Mouse (Mus musculus) embryonic facial prominence, embryonic 11.5 days (tissue): Measurements from ENCODE around the gene Arl9. TPM values are rescaled to one million over a fixed set of nuclear protein-coding genes. Genes with fewer than 3 reads are reported as not detected.
"Not testable (repeated sequence)": the region's sequence is repeated elsewhere in the genome, so short reads cannot be mapped to it uniquely, and the experiment has no call there.

Experiments
- ATAC-seq: fragments of 200-750 bp; cut with Nextera tagmentation; replicated peaks from 2 replicates; pipeline ENCODE4 v1.8.0; 2017; ENCODE audit warnings: low read depth; ENCODE audit not compliant: insufficient number of reproducible peaks, low FRiP score, low TSS enrichment
- DNase-seq: peaks from one replicate; pipeline ENCODE4 v3.0.0-alpha.2; 2015; ENCODE audit warnings: low spot score
- H3K27ac ChIP-seq: fragments of 300-500 bp; sonication (generic); replicated peaks from 2 replicates; pipeline ENCODE4 v1.5.1; 2014; ENCODE audit warnings: mild to moderate bottlenecking, low read depth, low read length, control low read depth
- H3K27me3 ChIP-seq: fragments of 300-500 bp; sonication (generic); 2 replicates; pipeline ENCODE4 v1.6.1; 2014; ENCODE audit warnings: mild to moderate bottlenecking, low read length, moderate library complexity, mixed read lengths; ENCODE audit not compliant: control insufficient read depth, insufficient read depth
- H3K36me3 ChIP-seq: fragments of 300-500 bp; sonication (generic); replicated peaks from 2 replicates; pipeline ENCODE4 v1.6.1; 2014; ENCODE audit warnings: low read depth, mild to moderate bottlenecking, low read length, moderate library complexity, mixed read lengths; ENCODE audit not compliant: control insufficient read depth, insufficient read depth
- H3K4me1 ChIP-seq: fragments of 300-500 bp; sonication (generic); 2 replicates; pipeline ENCODE4 v1.6.1; 2014; ENCODE audit warnings: low read length, mixed read lengths; ENCODE audit not compliant: control insufficient read depth, insufficient read depth
- H3K4me2 ChIP-seq: fragments of 300-500 bp; sonication (generic); 2 replicates; pipeline ENCODE4 v1.6.1; 2014; ENCODE audit warnings: low read depth, mild to moderate bottlenecking, control low read depth, low read length, moderate library complexity
- H3K4me3 ChIP-seq: fragments of 300-500 bp; sonication (generic); 2 replicates; pipeline ENCODE4 v1.5.1; 2014; ENCODE audit warnings: low read depth, low read length, control low read depth
- H3K9ac ChIP-seq: fragments of 300-500 bp; sonication (generic); replicated peaks from 2 replicates; pipeline ENCODE4 v1.6.1; 2014; ENCODE audit warnings: mild to moderate bottlenecking, control low read depth, low read length
- H3K9me3 ChIP-seq: fragments of 300-500 bp; sonication (generic); replicated peaks from 2 replicates; pipeline ENCODE4 v1.6.1; 2016; ENCODE audit warnings: mild to moderate bottlenecking, low read length, inconsistent platforms, mixed read lengths; ENCODE audit not compliant: control insufficient read depth
- WGBS: fragments of 180-500 bp; shearing (Covaris S2); extraction: QIAGEN DNeasy Blood & Tissue Kit; methylation state at CpG from one replicate; pipeline ENCODE4 v1.1.7; 2014; 5-methylcytosine and 5-hydroxymethylcytosine counted together
- polyA plus RNA-seq: library from polyadenylated mRNA; unstranded; fragments of >200 nt; fragmentation: Nextera tagmentation; extraction: Ambion mirVana; gene quantifications from 2 replicates; pipeline ENCODE4 v1.2.1, GENCODE M21; 2014

Gene Arl9
- polyA plus RNA-seq, 1 experiment from 2014 or later = not detected

DNA sequence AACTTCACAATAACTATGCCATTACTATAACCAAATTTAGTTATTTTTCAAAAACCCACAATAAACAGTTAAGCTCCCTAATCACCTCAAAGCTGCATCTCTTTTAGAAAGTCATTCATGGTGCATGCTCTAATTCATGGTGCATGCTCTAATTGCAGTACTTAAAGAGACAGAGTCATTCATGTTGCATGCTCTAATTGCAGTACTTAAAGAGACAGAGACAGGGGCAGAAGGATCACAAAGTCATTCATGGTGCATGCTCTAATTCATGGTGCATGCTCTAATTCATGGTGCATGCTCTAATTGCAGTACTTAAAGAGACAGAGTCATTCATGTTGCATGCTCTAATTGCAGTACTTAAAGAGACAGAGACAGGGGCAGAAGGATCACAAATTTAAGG lies 31.2 kb downstream of the Arl9 start:
- not testable (repeated sequence) for H3K27me3 ChIP-seq, H3K4me3 ChIP-seq, H3K27ac ChIP-seq, DNase-seq, H3K4me2 ChIP-seq, H3K4me1 ChIP-seq, H3K36me3 ChIP-seq, ATAC-seq, H3K9me3 ChIP-seq, H3K9ac ChIP-seq

GRCm38 (mm10) chr5:77038451-77038850 lies 34.6 kb downstream of the Arl9 start:
- no peaks in the 10 kb centered on the region for H3K36me3 ChIP-seq
- H3K4me3 ChIP-seq = no peak overlapping the region
- no peaks in the 10 kb centered on the region for H3K27me3 ChIP-seq
- H3K9ac ChIP-seq = no peak overlapping the region
- no peaks in the 10 kb centered on the region for H3K9me3 ChIP-seq
- H3K4me2 ChIP-seq = no peak overlapping the region
- WGBS = 84% methylated on average over 10 of the region's 10 CpGs
- ATAC-seq (no peak), DNase-seq (no peak)
- no peak overlapping the region for H3K27ac ChIP-seq
- no peaks in the 10 kb centered on the region for H3K4me1 ChIP-seq

GRCm38 (mm10) chr5:77039391-77039790 lies 35.5 kb downstream of the Arl9 start:
- H3K4me3 ChIP-seq = no peak overlapping the region
- no peaks in the 10 kb centered on the region for H3K4me1 ChIP-seq
- no peak overlapping the region for H3K9ac ChIP-seq
- H3K9me3 ChIP-seq = no peaks in the 10 kb centered on the region
- ATAC-seq (no peak), DNase-seq (no peak)
- no peak overlapping the region for H3K27ac ChIP-seq
- no peaks in the 10 kb centered on the region for H3K27me3 ChIP-seq
- H3K4me2 ChIP-seq = no peak overlapping the region
- no peaks in the 10 kb centered on the region for H3K36me3 ChIP-seq

DNA sequence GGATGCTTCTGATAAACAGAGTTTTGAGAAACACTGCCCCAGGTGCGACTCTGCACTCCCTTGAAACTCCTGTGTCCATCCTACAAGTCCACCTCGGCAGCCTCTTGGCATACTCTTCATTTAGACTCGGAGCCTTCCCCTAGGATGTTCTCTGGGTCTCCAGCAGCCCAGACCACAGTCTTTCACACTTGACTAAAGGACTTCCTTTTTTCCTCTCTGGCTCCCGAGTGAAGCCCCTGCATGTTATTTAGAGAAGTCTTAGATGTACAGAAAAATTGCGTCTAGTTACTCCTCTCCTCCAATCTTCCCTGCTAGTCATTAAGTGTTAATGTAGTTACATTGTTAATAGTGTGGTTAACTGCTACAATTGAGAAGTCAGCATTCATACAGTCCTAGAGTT lies 40.5 kb downstream of the Arl9 start:
- Histone ChIP-seq H3K4me2 (no peak overlapping the region), H3K4me1 (no peaks in the 10 kb centered on the region), H3K27ac (no peak overlapping the region), H3K27me3 (no peaks in the 10 kb centered on the region), H3K36me3 (no peaks in the 10 kb centered on the region), H3K4me3 (no peak overlapping the region), H3K9ac (no peak overlapping the region), H3K9me3 (no peaks in the 10 kb centered on the region)
- DNase-seq = no peak
- 80% methylated on average over 5 of the region's 5 CpGs for WGBS
- ATAC-seq = no peak

GRCm38 (mm10) chr5:77052616-77053015 lies 48.8 kb downstream of the Arl9 start:
- no peaks in the 10 kb centered on the region for H3K9me3 ChIP-seq
- no peak for DNase-seq
- H3K36me3 ChIP-seq = no peaks in the 10 kb centered on the region
- H3K27me3 ChIP-seq = no peaks in the 10 kb centered on the region
- no peaks in the 10 kb centered on the region for H3K4me1 ChIP-seq
- no peak overlapping the region for H3K4me2 ChIP-seq
- 93% methylated on average over 5 of the region's 5 CpGs for WGBS
- no peak overlapping the region for H3K27ac ChIP-seq
- ATAC-seq = no peak
- H3K9ac ChIP-seq = no peak overlapping the region
- no peak overlapping the region for H3K4me3 ChIP-seq

DNA sequence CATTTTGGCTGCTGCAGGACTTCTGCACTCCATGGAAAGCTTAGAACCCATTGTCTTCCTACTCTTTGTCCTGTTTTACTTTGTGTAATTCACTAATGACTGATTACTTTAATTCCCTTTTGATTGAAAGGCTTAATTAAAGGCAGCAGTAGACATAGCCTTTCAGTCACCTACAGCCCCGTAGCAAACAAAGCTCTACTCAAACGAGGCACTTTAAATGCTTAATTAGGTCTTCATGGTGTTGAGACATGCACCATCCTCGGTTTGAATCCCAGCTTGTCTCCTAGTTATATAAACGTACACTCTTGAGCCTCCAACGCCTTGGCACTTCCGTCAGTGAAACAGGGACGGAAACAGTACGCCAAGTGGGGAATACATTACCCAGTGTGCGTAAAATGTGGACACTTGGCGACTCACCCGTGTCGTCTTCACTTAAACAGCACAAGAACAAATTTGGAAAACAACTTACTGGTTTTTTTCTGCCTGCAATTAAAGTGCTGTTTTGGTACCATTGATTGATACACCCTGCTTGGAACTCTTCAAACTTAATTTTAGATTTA lies 53.1 kb downstream of the Arl9 start:
- no peaks in the 10 kb centered on the region for H3K27me3 ChIP-seq
- no peaks in the 10 kb centered on the region for H3K4me1 ChIP-seq
- DNase-seq (no peak), ATAC-seq (no peak)
- WGBS = 48% methylated on average over 12 of the region's 12 CpGs
- H3K27ac ChIP-seq = no peak overlapping the region
- H3K9me3 ChIP-seq = no peaks in the 10 kb centered on the region
- no peak overlapping the region for H3K9ac ChIP-seq
- H3K36me3 ChIP-seq = no peaks in the 10 kb centered on the region
- no peak overlapping the region for H3K4me3 ChIP-seq
- H3K4me2 ChIP-seq = no peak overlapping the region

Other genes with a start within 250 kb of the Arl9 start
- 17.5 and 18.5 TPM in 2 replicates for gene Aasdh, start 98.5 kb upstream of the Arl9 start, polyA plus RNA-seq
- 455 and 466 TPM in 2 replicates for gene Paics, start 52.7 kb upstream of the Arl9 start, polyA plus RNA-seq
- gene Ppat, start 52.5 kb upstream of the Arl9 start, polyA plus RNA-seq = 41.9 and 49.6 TPM in 2 replicates
- gene Srp72, start 29.4 kb upstream of the Arl9 start, polyA plus RNA-seq = 87.4 and 89.5 TPM in 2 replicates
- gene Thegl, start 12.0 kb downstream of the Arl9 start, polyA plus RNA-seq = 0.13 TPM in 1 of 2 replicates, not detected in the other
- 0.31 TPM in 1 of 2 replicates, not detected in the other for gene Hopx, start 111.1 kb downstream of the Arl9 start, polyA plus RNA-seq
- 1.3 TPM in 2 replicates for gene Spink2, start 207.4 kb downstream of the Arl9 start, polyA plus RNA-seq